Mouse (Mus musculus) liver, postnatal 0 days (tissue): ENCODE measurements around the gene Pecam1. TPM values are rescaled to one million over a fixed set of nuclear protein-coding genes. Genes with fewer than 3 reads are reported as not detected.

Experiments
- ATAC-seq: fragments of 200-750 bp; cut with Nextera tagmentation; 2 replicates; pipeline ENCODE4 v1.8.0; 2017; ENCODE audit warnings: mild to moderate bottlenecking, moderate library complexity
- DNase-seq: peaks from one replicate; pipeline ENCODE4 v3.0.0-alpha.2; 2016
- H3K27ac ChIP-seq: fragments of 300-500 bp; sonication (generic); 2 replicates; pipeline ENCODE4 v1.5.1; 2014; ENCODE audit warnings: antibody characterized with exemption, moderate library complexity, mild to moderate bottlenecking, low read depth
- H3K27me3 ChIP-seq: fragments of 300-500 bp; sonication (generic); 2 replicates; pipeline ENCODE4 v1.6.1; 2014; ENCODE audit warnings: low read length, control low read depth, mixed read lengths; ENCODE audit not compliant: insufficient read depth
- H3K36me3 ChIP-seq: fragments of 300-500 bp; sonication (generic); replicated peaks from 2 replicates; pipeline ENCODE4 v1.6.1; 2014; ENCODE audit warnings: mild to moderate bottlenecking, control low read depth, low read length, moderate library complexity, mixed read lengths; ENCODE audit not compliant: insufficient read depth
- H3K4me1 ChIP-seq: fragments of 300-500 bp; sonication (generic); 2 replicates; pipeline ENCODE4 v1.6.1; 2014; ENCODE audit warnings: antibody characterized with exemption, mild to moderate bottlenecking, control low read depth; ENCODE audit not compliant: insufficient read depth
- H3K4me2 ChIP-seq: fragments of 300-500 bp; sonication (generic); 2 replicates; pipeline ENCODE4 v1.6.1; 2014; ENCODE audit warnings: low read depth, mild to moderate bottlenecking, low read length, moderate library complexity, mixed read lengths
- H3K4me3 ChIP-seq: fragments of 300-500 bp; sonication (generic); 2 replicates; pipeline ENCODE4 v1.5.1; 2014; ENCODE audit warnings: low read depth, low read length
- H3K9ac ChIP-seq: fragments of 300-500 bp; sonication (generic); replicated peaks from 2 replicates; pipeline ENCODE4 v1.6.1; 2014; ENCODE audit warnings: mild to moderate bottlenecking, moderate library complexity
- H3K9me3 ChIP-seq: fragments of 300-500 bp; sonication (generic); 2 replicates; pipeline ENCODE4 v1.6.1; 2016; ENCODE audit warnings: mild to moderate bottlenecking, control low read depth, low read length, mixed read lengths
- CTCF ChIP-seq: sonication (generic); IDR thresholded peaks from 2 replicates; pipeline ENCODE4 v1.5.1; 2016; ENCODE audit warnings: antibody characterized with exemption, low read depth
- EP300 ChIP-seq: IDR thresholded peaks from 2 replicates; pipeline ENCODE4 v1.6.1; 2016; ENCODE audit warnings: antibody characterized with exemption, low read depth, mild to moderate bottlenecking
- WGBS: fragments of 180-500 bp; shearing (Covaris S2); extraction: QIAGEN DNeasy Blood & Tissue Kit; methylation state at CpG from one replicate; pipeline ENCODE4 v1.1.7; 2014; ENCODE audit not compliant: insufficient replicate concordance; 5-methylcytosine and 5-hydroxymethylcytosine counted together
- polyA plus RNA-seq: library from polyadenylated mRNA; unstranded; fragments of >200 nt; fragmentation: Nextera tagmentation; extraction: Ambion mirVana; gene quantifications from 2 replicates; pipeline ENCODE4 v1.2.1, GENCODE M21; 2015

Gene Pecam1
- polyA plus RNA-seq, 1 experiment from 2014 or later, result 9.2 TPM

GRCm38 (mm10) chr11:106703931-106704330 is 46.5 kb downstream of the Pecam1 start:
- no peak for ATAC-seq

DNA sequence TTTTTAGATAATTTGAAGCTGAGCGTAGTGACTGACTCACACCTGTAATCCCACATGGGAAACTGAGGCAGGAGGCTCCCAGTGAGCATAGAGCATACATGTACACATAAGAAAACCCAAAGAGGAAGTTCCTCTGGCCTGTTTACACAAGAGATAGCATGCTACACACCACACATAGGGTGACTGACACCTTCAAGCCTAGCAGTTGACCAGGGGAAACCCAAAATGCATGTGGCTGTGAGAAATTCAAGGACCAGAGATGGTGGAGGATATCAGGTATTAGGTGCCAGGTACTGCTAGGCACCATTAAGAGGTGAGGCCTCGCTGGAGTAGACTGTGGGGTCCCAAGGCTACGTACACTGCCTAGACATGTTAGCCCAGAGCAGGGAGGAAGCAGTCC is 47.8 kb downstream of the Pecam1 start:
- no peaks in the 10 kb centered on the region; the same call in 1 of the 2 replicates for H3K36me3 ChIP-seq
- no peaks in the 10 kb centered on the region for H3K9me3 ChIP-seq
- 81% methylated on average over 3 of the region's 3 CpGs for WGBS
- H3K4me3 ChIP-seq, result no peak overlapping the region
- TF ChIP-seq EP300 (no peak), CTCF (no peak)
- H3K27me3 ChIP-seq, result no peaks in the 10 kb centered on the region
- no peak overlapping the region for H3K9ac ChIP-seq
- ATAC-seq (no peak), DNase-seq (no peak)
- H3K4me1 ChIP-seq, result peaks cover 6% of the 10 kb centered on the region; the same call in 1 of the 2 replicates
- H3K27ac ChIP-seq, result no peak overlapping the region
- H3K4me2 ChIP-seq, result no peak overlapping the region

More at GRCm38 (mm10) chr11:106703931-106704330, 46.5 kb downstream of the Pecam1 start:
- TF ChIP-seq CTCF (no peak), EP300 (no peak)
- Histone ChIP-seq H3K4me2 (no peak overlapping the region), H3K4me1 (peaks cover 6% of the 10 kb centered on the region; the same call in 1 of the 2 replicates), H3K9ac (no peak overlapping the region), H3K9me3 (no peaks in the 10 kb centered on the region), H3K27ac (no peak overlapping the region), H3K27me3 (no peaks in the 10 kb centered on the region), H3K4me3 (no peak overlapping the region), H3K36me3 (no peaks in the 10 kb centered on the region; the same call in 1 of the 2 replicates)
- DNase-seq, result no peak
- WGBS, result 72% methylated on average over 7 of the region's 7 CpGs

- H3K27me3 ChIP-seq, result no peaks in the 10 kb centered on the region
- H3K4me1 ChIP-seq, result peaks cover 6% of the 10 kb centered on the region; the same call in 1 of the 2 replicates
- H3K4me2 ChIP-seq, result no peak overlapping the region
- ATAC-seq (no peak), DNase-seq (no peak)
- H3K4me3 ChIP-seq, result no peak overlapping the region
- H3K27ac ChIP-seq, result 0 out of 2 replicates have a peak overlapping the region, but pooled peaks have one; percentile 22
- WGBS, result 43% methylated on average over 9 of the region's 9 CpGs
- no peaks in the 10 kb centered on the region for H3K9me3 ChIP-seq
- H3K36me3 ChIP-seq, result no peaks in the 10 kb centered on the region; the same call in none of the 2 replicates
- TF ChIP-seq CTCF (no peak), EP300 (no peak)
- H3K9ac ChIP-seq, result no peak overlapping the region
These were observed 48.8 kb downstream of the Pecam1 start for GRCm38 (mm10) chr11:106701589-106701988.

DNA sequence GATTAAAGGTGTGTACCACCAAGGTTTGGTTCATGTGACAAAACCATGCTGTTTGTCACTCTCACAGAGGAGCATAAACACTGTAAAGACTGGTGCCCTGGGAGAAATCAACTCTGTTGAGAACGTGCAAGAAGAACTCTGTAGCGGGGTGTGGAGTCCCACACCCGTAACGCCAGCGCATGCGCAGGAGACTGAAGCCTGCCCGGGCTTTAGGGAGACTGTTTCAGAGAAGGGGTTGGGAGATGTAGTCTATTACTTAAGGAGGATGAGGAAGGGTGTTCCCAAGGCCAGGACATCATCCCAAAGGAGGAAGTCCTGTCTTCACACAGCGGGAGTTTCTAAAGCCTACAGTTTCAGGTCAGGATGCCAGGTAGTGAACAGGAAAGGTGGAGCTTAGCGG is 51.3 kb downstream of the Pecam1 start:
- Histone ChIP-seq H3K36me3 (peaks cover 8% of the 10 kb centered on the region), H3K27ac (no peak overlapping the region), H3K4me3 (no peak overlapping the region), H3K27me3 (no peaks in the 10 kb centered on the region), H3K9ac (no peak overlapping the region), H3K4me1 (peaks cover 6% of the 10 kb centered on the region; the same call in 1 of the 2 replicates), H3K9me3 (no peaks in the 10 kb centered on the region), H3K4me2 (no peak overlapping the region)
- TF ChIP-seq CTCF (no peak), EP300 (no peak)
- 89% methylated on average over 9 of the region's 9 CpGs for WGBS
- DNase-seq (no peak), ATAC-seq (no peak)

DNA sequence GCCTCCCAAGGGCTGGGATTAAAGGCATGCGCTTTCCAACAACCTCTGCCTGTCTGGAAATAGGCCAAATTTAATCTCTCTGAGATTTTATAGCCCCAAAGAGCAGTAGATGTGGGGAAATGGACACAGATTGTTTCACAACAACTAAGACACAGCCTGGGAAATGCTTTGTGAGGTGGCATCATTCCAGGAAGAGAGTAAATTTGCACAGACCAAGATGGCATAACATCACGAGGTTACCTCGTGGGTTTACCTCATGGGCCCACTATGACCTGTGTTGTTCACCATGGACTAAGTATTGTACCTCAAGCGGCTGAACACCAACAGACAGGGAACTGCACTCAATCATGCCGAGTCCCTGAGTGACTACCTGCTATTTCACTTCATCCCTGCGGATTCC is 52.1 kb downstream of the Pecam1 start:
- peak; percentile 75 for ATAC-seq
- H3K9ac ChIP-seq, result no peak overlapping the region
- no peak overlapping the region for H3K4me2 ChIP-seq
- WGBS, result 66% methylated on average over 6 of the region's 6 CpGs
- peaks cover 8% of the 10 kb centered on the region for H3K36me3 ChIP-seq
- peaks cover 6% of the 10 kb centered on the region; the same call in 1 of the 2 replicates for H3K4me1 ChIP-seq
- no peak for TF ChIP-seq EP300
- TF ChIP-seq CTCF, result no peak
- no peak overlapping the region for H3K27ac ChIP-seq
- no peaks in the 10 kb centered on the region for H3K9me3 ChIP-seq
- DNase-seq, result no peak
- H3K4me3 ChIP-seq, result no peak overlapping the region
- H3K27me3 ChIP-seq, result no peaks in the 10 kb centered on the region

DNA sequence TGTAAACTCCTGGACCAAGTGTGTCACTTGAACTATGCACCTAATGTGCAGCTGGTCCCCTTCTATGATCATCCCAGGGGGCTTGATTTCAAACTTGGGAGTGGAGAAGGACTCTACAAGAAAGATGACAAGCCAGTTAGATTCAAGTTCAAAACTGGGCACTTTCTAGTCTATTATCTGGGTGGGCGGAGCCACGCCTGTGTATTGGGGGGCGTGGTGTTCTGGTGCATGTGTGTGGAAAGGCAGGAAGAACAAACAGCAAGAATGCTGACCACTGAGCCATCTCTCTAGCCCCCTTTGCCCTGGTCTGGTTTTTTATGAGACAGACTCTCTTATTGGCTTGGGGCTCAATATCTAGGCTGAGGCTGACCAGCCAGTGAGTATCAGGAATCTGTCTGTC is 54.5 kb downstream of the Pecam1 start:
- no peak overlapping the region for H3K4me2 ChIP-seq
- H3K9ac ChIP-seq, result no peak overlapping the region
- peaks cover 14% of the 10 kb centered on the region for H3K36me3 ChIP-seq
- ATAC-seq, result no peak
- H3K4me3 ChIP-seq, result no peak overlapping the region
- WGBS, result 72% methylated on average over 3 of the region's 3 CpGs
- DNase-seq, result no peak
- TF ChIP-seq EP300, result no peak
- TF ChIP-seq CTCF, result no peak
- H3K9me3 ChIP-seq, result no peaks in the 10 kb centered on the region
- no peaks in the 10 kb centered on the region for H3K27me3 ChIP-seq
- no peaks in the 10 kb centered on the region for H3K4me1 ChIP-seq
- H3K27ac ChIP-seq, result no peak overlapping the region
